Mouse (Mus musculus) cerebellum, postnatal 36 days (tissue): ENCODE measurements at regions not wholly inside any gene's neighbourhood (a gene's known extent, or its start where the extent isn't known, plus 50 kb on each side); places are given as distances from the start of the nearest gene placed in this dataset.

ENCODE experiments used
- DNase-seq, 2 experiments: peaks; one replicate each; pipeline ENCODE4 v3.0.0; 2021 to 2022; ENCODE audit warnings: mixed read lengths in 2 of 2

DNA sequence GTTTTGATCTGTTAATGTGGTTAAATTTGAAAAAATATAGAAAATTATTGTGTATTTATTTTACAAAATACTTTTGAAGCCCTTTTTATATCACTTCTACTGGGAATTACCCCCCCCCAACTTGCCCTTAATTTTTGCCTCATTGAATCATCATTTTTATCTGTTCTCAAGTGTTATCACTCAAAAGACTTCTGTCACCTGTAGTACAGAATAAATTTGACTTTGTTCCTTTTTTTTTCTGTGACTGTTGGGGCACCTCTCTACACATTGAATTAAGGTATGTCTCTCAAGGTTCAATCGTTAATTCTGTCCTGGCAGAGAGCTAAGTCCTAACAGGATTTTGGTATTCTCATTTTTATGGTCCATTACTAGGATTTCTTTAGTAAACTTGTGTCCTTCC lies 1123.0 kb upstream of the Cited2 start:
- no peak for DNase-seq

DNA sequence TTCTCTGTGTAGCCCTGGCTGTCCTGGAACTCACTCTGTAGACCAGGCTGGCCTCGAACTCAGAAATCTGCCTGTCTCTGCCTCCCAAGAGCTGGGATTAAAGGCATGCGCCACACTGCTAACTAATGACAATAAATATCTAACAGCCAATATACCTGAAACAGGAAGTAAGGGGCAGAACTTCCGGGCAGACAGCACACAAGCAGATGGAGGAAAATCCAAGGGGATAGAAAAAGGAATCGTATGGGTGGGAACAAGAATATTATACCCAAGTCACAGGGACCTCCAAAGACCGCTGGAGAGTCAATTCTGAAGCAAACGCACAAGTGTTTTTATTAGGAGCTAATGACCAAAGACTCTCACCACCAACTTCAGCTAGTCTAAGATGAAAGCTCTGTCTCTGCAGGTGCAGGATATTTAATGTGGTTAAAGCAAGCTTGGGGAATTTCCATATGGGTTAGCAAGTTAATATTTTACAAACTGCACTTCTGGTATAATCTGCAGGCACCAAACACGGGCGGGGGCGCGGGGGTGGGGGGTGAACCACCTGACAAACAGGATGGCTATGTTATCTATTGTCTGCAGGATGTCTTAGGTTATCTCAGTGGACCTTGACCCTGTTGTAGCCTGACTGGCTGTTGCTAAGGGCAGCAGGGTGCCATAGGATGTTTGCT lies 1122.3 kb upstream of the Cited2 start:
- no peak for DNase-seq

DNA sequence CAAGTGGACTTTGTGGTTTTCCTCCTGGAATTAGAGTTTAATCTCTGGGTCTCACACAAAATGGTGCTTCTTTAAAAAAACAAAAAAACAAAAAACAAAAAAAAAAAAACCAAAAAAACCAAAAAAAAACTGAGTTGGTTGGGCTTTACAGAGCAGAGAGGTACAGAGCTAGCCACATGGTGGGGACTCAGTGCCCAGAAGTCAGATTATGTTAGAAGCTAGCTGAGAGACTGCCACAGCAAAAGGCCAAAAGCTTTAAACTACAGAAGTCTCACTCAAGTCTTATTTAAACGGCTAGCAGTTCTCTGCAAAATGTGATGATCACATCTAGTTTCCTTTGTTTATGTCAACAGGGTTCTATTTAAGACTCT lies 1121.8 kb upstream of the Cited2 start:
- DNase-seq, result no peak

DNA sequence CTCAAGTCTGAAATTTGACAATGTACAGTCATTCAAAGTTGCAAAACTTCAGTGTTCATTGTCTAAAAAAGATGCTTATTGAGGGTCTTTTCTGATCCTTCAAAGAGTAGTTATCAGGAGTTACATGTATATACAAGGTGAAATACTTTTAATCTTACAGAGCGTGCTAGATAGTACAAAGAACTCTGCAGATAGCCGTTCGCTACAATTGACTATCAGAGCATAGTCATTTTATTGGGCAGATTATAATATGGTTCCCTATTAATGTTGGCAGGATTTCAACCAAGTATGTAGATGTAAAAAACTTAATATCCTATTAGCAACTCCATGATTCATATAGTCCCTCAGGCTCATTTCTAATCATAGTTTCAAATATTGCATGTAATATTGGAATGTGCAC lies 1114.7 kb upstream of the Cited2 start:
- DNase-seq, result no peak

DNA sequence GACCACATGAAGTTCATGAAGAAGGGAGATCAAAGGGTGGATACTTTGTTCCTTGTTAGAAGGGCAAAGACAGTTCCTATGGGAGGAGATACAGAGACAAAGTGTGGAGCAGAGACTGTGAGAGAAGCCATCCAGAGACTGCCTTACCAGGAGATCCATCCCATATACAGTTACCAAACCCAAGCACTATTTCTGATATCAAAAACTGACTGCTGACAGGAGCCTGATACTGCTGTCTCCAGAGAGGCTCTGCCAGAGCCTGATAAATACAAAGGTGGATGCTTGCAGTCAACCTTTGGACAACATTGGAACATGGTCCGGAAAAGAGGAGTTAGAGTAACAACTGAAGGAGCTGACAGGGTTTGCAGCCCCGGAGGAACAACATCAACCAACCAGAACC lies 1104.3 kb upstream of the Cited2 start:
- DNase-seq, result no peak

DNA sequence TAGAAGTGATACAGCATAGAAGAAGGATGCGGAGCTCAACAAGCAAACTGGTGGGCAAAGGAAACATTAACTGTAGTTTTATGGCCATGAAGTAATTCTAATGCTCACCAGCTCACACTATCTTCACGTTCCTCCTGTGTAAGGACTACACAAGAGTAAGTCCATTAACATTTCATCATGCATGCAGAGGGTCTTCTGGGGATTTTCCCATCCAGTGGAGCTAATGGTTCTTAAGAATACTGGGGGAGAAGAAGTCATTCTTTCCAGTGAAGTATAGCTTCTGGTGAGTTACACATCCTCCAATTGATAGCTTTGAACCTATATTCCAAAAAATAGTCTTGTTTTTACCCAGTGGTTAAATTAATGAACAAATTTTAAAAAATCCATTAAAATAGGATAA lies 1103.4 kb upstream of the Cited2 start:
- DNase-seq, result no peak

DNA sequence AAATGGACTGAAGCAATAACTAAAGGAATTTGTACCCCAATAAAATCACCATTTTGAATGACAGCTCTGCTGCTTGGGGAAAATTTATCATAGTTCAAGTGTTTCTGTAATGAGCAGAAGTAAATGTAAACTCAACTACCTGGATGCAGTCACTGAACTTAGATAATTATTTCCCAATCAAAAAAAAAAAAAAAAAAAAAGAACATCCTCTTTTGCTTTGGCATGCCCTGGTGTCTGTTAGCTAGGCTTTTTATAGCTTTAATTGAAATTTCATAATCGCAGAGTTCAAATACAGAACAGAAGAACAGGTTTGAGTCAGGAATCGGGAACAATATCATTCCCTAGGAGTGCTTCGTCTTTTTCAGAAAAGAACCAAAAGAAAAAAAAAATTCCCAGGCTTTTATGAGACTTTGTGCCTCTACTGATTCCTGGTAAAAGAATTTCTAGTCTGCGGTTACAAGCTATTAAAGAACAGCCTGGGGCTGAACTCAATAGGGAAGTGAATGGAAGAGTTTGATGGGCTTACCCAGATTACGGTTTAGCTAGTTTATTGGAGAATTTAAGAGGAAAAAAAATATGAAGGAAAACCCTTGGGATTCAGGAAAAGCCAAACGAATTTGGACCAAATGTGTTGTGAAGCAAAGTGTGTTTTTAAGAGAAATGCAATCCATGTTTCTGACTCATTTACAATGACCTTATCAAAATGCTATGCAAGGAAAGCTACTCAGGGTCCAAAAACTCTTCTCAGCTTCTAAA lies 1102.0 kb upstream of the Cited2 start:
- no peak for DNase-seq

DNA sequence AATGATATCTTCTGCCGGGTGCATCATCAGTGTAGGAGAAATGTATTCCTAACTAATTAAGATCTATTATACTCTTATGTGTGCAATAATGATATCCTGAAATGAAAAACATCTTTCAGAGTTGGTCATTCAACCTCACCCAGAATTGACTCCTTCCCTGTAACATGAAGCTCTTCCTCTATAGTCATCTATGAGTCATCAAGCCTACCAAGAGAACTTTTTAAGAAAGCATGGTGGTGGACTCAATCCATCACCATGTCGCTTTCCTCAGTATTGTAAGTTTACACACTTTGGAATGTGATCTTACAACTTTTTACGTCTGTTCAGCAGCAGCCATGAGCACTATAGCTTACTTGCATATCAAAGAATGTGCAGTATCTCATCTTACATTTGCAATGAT lies 1100.2 kb upstream of the Cited2 start:
- DNase-seq, result no peak

DNA sequence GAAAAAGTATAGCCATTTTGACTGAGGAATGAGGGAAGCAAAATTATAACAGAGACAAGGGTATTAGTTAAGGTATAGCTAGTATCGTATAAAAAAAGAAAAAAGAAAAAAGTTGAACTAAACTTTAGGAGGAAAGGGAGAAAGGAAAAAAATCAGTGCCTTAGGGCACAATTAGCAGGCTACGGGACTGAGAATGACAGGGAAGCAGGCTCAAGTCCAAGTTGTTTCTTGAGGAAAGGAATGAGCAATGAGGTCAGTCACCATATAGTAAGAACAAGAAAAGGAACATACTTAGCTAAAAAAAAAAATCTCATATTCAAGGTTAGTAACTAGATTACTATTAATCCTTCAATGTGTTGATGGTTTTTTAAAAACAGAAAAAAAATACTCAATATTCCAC lies 1089.8 kb upstream of the Cited2 start:
- no peak for DNase-seq

DNA sequence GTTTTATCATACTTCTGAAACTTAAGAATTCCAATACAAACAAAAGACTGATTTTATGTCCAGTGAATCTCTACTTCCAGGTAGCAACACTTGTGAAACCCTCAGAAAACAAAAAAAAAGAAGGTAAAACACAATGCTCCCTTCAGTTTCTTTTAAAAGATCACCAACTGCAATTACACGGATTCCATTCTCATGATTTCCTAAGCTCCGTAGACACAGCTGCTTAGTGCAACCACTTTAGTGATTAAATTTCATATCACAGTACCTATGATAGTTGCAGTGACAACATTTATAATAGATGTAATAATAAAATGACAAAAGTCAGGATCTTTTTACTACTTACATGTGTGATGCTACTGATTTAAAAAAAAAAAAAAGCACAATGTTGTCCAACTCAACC lies 1087.6 kb upstream of the Cited2 start:
- no peak for DNase-seq

DNA sequence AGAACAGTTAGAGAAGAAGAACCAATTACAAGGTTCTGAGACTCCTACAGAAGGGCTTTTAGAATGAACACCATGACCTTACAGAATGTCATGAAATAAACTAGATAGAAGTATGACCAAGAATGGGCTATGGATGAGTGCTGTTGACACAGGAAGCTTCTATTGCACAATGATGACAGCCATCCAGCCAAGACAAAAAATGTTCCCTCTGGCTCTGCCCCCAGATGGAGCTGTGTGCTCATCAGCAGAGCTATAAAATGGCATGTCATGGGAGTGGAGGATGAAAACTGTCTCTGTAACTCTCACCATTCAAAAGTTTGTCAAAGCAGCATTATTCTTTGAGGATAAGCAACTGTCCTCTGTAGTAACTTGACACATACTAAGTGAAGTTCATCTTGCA lies 1086.0 kb upstream of the Cited2 start:
- no peak for DNase-seq

DNA sequence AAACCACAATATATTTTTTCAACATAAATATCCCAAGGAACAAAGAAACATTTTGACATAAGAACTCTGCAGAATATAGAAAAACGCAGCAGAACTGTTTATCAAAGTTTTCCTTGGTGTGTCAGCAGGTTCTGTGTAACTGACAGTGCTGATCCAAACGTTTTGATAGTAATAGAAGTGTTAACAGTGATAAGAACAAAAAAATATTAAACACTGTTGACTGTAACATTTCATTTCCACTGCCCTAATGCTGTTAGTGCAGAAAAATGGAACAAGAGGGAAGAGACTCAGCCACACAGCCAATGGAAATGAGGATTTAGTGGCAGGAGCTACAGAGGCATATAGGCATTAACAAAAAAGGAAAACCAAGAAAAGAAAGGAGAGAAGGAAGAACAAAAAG lies 1084.9 kb upstream of the Cited2 start:
- no peak for DNase-seq

DNA sequence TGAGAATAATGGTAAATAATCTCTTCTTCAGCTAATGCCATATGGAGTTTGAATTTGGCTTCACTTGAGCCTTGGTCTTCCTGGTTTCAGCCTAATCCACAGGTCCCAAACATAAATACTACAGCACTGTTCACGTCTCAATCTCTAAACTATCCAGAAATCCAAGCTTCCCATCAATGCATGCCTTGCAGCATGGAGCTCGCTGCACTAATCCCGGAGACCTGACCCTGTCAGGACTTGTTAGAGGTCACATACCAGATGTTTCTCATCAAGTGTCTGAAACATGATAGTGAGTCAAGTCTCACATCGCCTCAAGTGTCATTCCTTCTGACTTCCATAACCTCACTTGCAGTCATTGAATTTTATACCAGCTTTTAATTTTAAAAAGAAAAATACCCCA lies 1082.9 kb upstream of the Cited2 start:
- DNase-seq, result no peak

DNA sequence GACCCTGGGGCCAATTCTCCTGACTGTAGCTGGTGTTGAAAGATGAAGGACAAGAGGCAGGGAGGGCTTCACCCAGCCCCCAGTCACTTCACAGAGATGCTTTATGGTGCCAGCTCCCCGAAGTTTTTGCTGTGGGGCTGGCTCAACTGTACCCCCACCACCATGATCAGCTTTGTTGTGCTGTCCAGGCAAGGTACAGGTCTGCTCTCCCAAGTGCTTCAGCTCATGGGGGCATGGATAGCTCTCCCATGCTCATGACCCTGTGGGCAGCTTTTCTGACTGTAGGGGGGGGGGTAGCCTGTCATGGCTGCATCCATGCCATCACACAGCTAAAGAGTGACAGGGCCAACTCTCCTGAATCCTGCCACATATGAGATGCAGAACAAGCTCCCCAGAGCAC lies 1072.9 kb upstream of the Cited2 start:
- DNase-seq, result no peak

DNA sequence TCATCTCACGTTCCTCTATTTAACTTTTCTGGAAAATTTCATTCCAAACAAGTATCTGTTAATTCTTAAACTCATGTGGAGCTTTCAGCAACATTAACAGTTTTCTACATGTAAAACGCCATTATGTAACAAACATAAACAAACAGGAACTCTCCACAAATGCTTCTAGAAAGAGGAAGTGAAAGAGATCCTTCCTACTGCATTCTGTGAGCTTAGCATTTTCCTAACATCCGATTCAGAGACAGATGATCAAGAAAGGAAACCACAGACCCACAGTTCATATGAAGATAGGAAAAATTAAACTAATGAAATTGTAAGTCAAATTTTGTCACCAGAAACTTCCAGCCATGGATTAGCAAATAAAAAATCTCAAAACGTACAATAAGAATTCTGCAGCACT lies 1070.6 kb upstream of the Cited2 start:
- DNase-seq, result no peak

DNA sequence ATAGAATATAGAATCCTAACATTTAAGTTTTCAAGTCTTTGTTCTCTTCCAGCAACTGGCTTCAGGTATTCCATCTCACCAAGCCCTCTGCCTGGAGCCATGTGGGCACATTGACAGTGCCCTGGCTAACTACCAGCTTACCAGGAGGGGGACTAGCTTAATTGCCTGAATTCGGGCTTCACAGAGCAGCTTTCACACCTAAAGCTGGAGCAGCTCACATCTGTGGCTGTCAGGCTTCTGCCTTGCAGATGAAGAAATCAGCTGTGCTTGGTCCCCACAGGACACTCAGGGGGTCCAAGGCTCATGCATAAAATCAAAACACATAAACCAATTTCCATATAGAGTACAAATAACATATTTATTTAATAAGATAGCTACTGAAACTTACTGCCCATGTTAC lies 1058.5 kb upstream of the Cited2 start:
- DNase-seq, result no peak

DNA sequence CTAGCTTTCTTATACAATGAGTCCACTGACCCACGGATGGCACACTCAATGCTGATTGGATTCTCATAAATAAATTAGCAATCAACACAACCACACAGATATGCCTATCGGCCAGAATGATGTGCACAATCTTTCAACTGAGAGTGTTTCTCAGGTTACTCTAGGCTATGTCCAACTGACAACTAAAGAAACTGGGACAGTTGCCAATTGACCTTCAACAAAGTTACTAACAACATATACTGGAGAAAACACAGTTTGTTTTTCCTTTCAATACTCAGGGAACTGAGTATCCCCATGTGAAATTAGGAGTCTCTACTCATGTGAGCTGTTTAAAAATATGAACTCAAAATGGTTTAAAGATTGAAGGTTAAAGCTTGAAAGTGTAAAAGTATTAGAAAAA lies 1052.7 kb upstream of the Cited2 start:
- DNase-seq, result no peak

DNA sequence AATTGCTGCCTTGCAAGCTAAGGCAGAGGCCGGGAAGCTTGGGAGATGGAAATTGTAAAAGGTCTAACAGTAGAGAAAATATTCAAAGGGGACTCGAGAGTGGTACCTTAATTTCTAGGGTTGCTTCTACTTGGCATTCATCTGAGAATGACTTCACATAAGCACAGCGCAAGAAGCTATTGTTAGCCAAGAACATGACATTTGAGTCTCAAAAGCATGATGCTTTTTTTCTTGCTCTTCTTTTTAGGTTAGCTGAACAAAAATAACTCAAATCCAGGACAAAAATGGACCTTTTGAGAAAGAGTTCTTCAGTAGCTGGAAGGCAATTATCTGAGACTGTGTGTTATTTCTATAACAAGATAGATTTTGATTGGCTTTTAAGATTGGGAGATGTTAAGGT lies 1042.0 kb upstream of the Cited2 start:
- no peak for DNase-seq

DNA sequence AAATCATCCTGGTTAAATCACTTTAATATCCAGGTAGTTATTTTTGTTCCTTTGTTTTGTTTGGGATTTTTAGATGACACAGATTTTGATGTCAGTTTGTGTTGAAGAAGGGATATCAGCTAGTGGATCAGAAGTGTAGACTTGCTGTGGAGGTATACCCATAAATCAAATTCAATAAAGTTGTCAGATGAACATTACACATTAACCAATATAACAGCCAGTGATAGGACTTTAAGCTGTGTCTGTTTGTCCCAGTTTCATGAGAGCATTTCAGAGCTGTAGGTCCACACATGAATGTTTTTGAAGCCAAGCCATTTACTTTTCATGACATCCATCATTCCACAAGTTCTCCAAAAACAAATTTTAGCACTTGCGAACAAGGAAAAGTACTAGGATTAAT lies 1037.7 kb upstream of the Cited2 start:
- no peak for DNase-seq

DNA sequence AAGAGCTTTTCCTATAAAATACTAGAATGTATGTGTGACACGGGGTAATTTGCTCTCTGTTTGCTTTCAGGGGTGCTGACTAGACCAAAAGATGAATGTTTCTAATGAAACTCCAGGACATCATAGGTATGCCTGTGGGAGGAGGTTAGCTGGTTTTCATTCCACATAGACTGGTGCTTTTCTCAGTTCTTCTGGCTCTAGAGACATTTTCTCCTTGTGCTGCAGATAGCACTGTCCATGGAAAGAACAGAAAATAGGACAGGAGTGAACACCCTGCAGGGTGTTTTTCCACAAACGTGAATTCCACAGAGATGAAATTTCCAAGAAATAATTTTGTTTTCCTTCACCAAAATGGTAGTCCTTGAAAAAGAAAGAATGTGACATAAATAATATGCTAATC lies 1016.0 kb upstream of the Cited2 start:
- DNase-seq, result no peak

DNA sequence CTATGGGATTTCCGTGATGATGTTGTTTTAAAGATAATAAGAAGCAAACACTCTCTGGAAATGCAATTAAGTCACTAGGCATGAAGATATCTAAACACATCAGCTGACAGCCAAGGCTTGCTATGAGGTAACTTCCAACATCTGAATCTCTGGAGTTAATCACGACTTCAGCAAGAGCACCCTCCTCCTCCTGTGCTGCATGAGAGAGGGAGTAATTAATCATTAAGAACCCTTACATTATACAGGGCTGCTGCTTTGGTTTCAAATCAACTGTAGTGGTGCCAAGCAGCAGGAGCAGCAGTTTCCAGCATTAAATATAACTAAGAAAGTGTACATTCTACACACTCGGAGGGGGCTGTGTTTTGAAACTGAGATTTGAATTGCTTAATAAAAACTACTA lies 1009.9 kb upstream of the Cited2 start:
- DNase-seq, result no peak

DNA sequence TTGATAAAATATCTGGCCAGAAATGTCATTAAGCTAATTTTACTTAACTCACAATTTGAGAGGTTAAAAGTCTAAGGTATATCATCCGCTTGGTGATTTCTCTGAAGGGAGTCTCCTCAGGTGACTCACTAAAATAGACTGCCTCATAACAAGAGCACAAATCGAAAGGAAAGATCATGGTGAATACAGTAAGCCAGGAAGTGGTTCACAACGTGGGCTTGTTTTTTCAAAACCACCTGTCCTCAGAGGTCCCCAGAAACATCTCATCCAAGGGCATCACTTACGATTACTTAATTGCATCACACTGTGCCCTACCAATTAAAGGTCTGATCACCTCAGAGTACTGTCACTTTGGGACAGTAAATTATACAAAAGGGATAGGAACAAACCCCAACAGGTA lies 1009.0 kb upstream of the Cited2 start:
- DNase-seq, result no peak

DNA sequence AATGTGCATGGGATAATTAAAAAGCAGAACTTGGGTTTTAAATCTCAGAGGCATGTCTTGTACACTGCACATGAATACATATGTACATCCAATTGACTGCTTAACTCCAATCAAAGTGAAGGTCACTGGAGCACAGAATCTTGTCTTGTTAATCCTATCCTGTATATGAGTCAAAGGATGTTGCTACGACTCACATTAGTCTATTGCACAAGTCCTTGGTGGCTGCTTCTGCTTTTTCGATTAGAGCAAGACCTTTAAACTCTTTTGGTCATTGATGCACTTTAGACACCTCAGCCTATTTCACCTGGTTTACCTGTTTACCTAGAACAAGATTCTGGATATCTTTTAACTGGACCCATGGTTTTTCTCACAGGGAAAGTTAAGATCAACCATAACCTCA lies 1008.5 kb upstream of the Cited2 start:
- no peak for DNase-seq

DNA sequence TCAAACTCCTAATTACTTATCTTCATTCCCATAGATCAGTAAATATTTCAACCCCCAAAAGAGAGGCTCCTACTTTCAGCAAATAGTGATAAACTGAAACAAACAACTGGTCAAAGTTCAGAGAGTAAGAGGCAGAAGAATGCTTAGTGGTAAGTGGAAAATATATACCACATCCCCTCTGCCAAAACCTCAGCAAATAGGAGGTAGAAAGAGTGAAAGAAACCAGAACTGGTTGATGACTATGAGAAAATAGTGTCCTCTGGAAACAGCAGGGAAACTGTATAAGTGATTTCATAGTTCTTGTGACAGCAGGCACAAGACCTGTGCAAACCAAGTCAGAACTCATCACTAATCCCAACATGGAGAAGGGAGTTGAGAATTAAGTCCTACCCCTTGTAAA lies 980.8 kb upstream of the Cited2 start:
- DNase-seq, result no peak

DNA sequence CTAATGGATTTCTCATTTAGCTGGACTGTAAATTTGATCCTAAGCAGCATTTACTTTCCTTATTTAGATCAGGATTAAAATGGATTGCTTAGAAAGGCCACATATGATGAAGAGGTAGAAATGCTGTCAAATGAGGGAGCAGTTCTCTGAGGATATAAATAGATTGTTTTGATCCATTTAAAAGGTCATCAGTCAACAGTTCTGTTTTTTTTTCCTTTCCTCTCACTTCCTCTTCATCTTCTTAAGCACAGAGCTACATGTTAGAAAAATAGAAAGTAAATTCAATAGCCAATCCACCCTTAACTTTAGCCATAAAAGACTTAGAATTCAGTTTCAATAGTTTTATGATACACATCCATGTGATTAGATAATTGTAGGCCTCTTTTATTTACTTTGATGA lies 971.5 kb upstream of the Cited2 start:
- no peak for DNase-seq
